Mouse (Mus musculus): ENCODE measurements around the gene Qser1. TPM values are rescaled to one million over a fixed set of nuclear protein-coding genes. Genes with fewer than 3 reads are reported as not detected.

Gene Qser1
- total and polyA plus RNA-seq, 3 experiments = 3.9 to 14.5 TPM; not detected in 1

- no peaks in the 10 kb centered on the region for H3K9me3 ChIP-seq (replicated peaks; ENCODE audit: insufficient read depth, low read length)
- no peaks in the 10 kb centered on the region for H3K4me1 ChIP-seq (ENCODE audit: control insufficient read depth in 1 of 2, insufficient read depth in 2 of 2, low read length in 2 of 2)
- H3K4me3 ChIP-seq (ENCODE audit: control insufficient read depth in 1 of 2, insufficient read depth in 1 of 2, low read depth in 2 of 2, low read length in 2 of 2) = no peak overlapping the region
- no peaks in the 10 kb centered on the region for H3K79me2 ChIP-seq (ENCODE audit: control insufficient read depth, insufficient read depth, low read length, poor library complexity)
- no peak overlapping the region for H3K9ac ChIP-seq (ENCODE audit: control insufficient read depth, low read depth, low read length, poor library complexity, severe bottlenecking)
- TF ChIP-seq KAT2A (conservative IDR thresholded peaks at IDR 0.05; ENCODE audit: low read depth, low read length) = no peak
- TF ChIP-seq SMC3 (IDR thresholded peaks at IDR 0.05; ENCODE audit: low read depth, low read length) = no peak
- no peak for TF ChIP-seq USF2 (IDR thresholded peaks at IDR 0.05; ENCODE audit: borderline replicate concordance in 1 of 2, insufficient read depth in 1 of 2, low read depth in 1 of 2, low read length in 2 of 2)
- TF ChIP-seq POLR2AphosphoS2 (IDR thresholded peaks at IDR 0.05; ENCODE audit: low read length) = no peak
- TF ChIP-seq MAZ (IDR thresholded peaks at IDR 0.05; ENCODE audit: low read depth, low read length) = no peak
- TF ChIP-seq NRF1 (IDR thresholded peaks at IDR 0.05; ENCODE audit: insufficient read depth, low read depth, low read length, poor library complexity, severe bottlenecking) = no peak
- no peak for TF ChIP-seq MYB (IDR thresholded peaks at IDR 0.05; ENCODE audit: low read depth, low read length)
- TF ChIP-seq JUND (IDR thresholded peaks at IDR 0.05; ENCODE audit: low read depth, low read length) = no peak
- TF ChIP-seq HCFC1 (IDR thresholded peaks at IDR 0.05; ENCODE audit: low read depth, low read length) = no peak
- TF ChIP-seq EP300 (IDR thresholded peaks at IDR 0.05; ENCODE audit: low read depth in 1 of 2, low read length in 2 of 2) = no peak
- TF ChIP-seq BHLHE40 (IDR thresholded peaks at IDR 0.05; ENCODE audit: borderline replicate concordance, low read depth, low read length) = no peak
- no peak for TF ChIP-seq USF1 (IDR thresholded peaks at IDR 0.05; ENCODE audit: low read depth, low read length)
- TF ChIP-seq MAFK (IDR thresholded peaks at IDR 0.05; ENCODE audit: borderline replicate concordance, low read depth, low read length) = no peak
- no peak for TF ChIP-seq MXI1 (IDR thresholded peaks at IDR 0.05; ENCODE audit: low read depth, low read length)
- TF ChIP-seq RCOR1 (IDR thresholded peaks at IDR 0.05; ENCODE audit: low read depth, low read length) = no peak
- TF ChIP-seq TAL1 (IDR thresholded peaks at IDR 0.05; ENCODE audit: low read length) = no peak
- TF ChIP-seq E2F4 (IDR thresholded peaks at IDR 0.05; ENCODE audit: borderline replicate concordance, low read depth, low read length) = no peak
- no peak for TF ChIP-seq GABPA (IDR thresholded peaks at IDR 0.05; ENCODE audit: low read depth, low read length)
- H3K27ac ChIP-seq (ENCODE audit: control insufficient read depth, low read depth, low read length) = no peak overlapping the region
- DNase-seq (ENCODE audit: low read depth, low spot score) = no peak
- peaks cover 7 to 8% of the 10 kb centered on the region in 2 experiments; a peak in 3 of 4 replicates for H3K27me3 ChIP-seq (ENCODE audit: control insufficient read depth in 1 of 2, insufficient read depth in 2 of 2, low read length in 2 of 2)
- no peaks in the 10 kb centered on the region for H3K36me3 ChIP-seq (ENCODE audit: control insufficient read depth in 1 of 2, insufficient read depth in 2 of 2, low read length in 2 of 2)
These were observed 33.4 kb upstream of the Qser1 start for GRCm38 (mm10) chr2:104849991-104850359.

DNA sequence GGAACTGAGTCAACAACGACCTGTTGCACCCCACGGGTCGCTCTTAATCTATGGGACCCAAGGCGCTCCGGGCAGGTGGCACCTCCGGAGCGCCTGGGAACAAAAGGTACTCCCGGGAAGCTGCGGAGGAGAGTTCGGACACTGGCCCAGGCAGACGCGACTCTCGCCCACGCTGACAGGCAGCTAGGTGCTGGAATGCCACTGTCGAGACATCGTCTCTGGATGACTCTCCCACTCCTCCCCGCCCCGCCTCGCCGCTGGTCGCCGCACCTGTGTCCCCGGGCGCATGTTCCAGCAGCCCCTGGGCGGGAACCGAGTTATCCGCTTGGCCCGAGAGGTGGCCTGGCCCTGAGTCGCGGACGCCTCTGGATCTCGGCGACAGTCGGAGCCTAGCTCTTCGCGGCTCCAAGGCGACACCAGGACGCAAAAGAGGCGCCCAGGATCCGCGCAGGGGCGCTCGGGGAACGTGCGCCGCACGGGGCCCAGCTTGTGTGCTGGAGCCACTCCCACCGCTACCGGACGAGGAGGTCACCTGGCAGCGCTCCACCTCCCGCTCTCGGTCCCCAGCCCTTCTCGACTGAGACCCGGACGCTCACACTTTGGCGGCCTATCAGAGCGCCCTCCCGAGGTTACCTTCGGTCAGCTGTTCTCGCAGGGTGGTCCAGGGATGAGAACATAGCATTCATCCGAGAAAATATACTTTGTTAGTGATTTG is 32.9 kb upstream of the Qser1 start, which contains the start of gene Prrg4:
Gene Prrg4, minus strand, starts transcription at position 601 of the 715 bp plus-strand sequence.
- Histone ChIP-seq H3K4me1 (ENCODE audit: control insufficient read depth in 1 of 2, insufficient read depth in 2 of 2, low read length in 2 of 2) (no peaks in the 10 kb centered on the region), H3K27ac (ENCODE audit: control insufficient read depth, low read depth, low read length) (no peak within 1 kb of the TSS), H3K27me3 (ENCODE audit: control insufficient read depth in 1 of 2, insufficient read depth in 2 of 2, low read length in 2 of 2) (peaks cover 7 to 8% of the 10 kb centered on the region in 2 experiments; a peak in 3 of 4 replicates), H3K79me2 (ENCODE audit: control insufficient read depth, insufficient read depth, low read length, poor library complexity) (no peaks in the 10 kb centered on the region), H3K36me3 (ENCODE audit: control insufficient read depth in 1 of 2, insufficient read depth in 2 of 2, low read length in 2 of 2) (no peaks in the 10 kb centered on the region), H3K9me3 (replicated peaks; ENCODE audit: insufficient read depth, low read length) (no peaks in the 10 kb centered on the region), H3K9ac (ENCODE audit: control insufficient read depth, low read depth, low read length, poor library complexity, severe bottlenecking) (no peak within 1 kb of the TSS), H3K4me3 (ENCODE audit: control insufficient read depth in 1 of 2, insufficient read depth in 1 of 2, low read depth in 2 of 2, low read length in 2 of 2) (no peak within 1 kb of the TSS)
- TF ChIP-seq MXI1 (IDR thresholded peaks at IDR 0.05; ENCODE audit: low read depth, low read length) = no peak
- no peak for TF ChIP-seq NELFE (IDR thresholded peaks at IDR 0.05; ENCODE audit: low read depth, low read length)
- TF ChIP-seq POLR2AphosphoS5 (IDR thresholded peaks at IDR 0.05; ENCODE audit: borderline replicate concordance, low read depth, low read length) = no peak
- TF ChIP-seq ELF1 (IDR thresholded peaks at IDR 0.05; ENCODE audit: low read depth, low read length) = no peak
- no peak for TF ChIP-seq POLR2A (IDR thresholded peaks at IDR 0.05; ENCODE audit: control insufficient read depth in 1 of 2, insufficient read depth in 1 of 2, low read depth in 1 of 2, low read length in 2 of 2, poor library complexity in 1 of 2)
- no peak for TF ChIP-seq MYB (IDR thresholded peaks at IDR 0.05; ENCODE audit: low read depth, low read length)
- no peak for TF ChIP-seq EP300 (IDR thresholded peaks at IDR 0.05; ENCODE audit: low read depth in 1 of 2, low read length in 2 of 2)
- TF ChIP-seq USF2 (IDR thresholded peaks at IDR 0.05; ENCODE audit: borderline replicate concordance in 1 of 2, insufficient read depth in 1 of 2, low read depth in 1 of 2, low read length in 2 of 2) = no peak
- TF ChIP-seq MEF2A (IDR thresholded peaks at IDR 0.05; ENCODE audit: extremely low read depth, insufficient replicate concordance, low read depth, low read length, poor library complexity, severe bottlenecking) = no peak
- no peak for TF ChIP-seq ZMIZ1 (IDR thresholded peaks at IDR 0.05; ENCODE audit: low read depth, low read length)
- TF ChIP-seq TBP (IDR thresholded peaks at IDR 0.05; ENCODE audit: low read depth, low read length) = no peak
- no peak for TF ChIP-seq RAD21 (IDR thresholded peaks at IDR 0.05; ENCODE audit: low read depth, low read length)
- DNase-seq (ENCODE audit: low read depth, low spot score) = no peak
